Mouse (Mus musculus): ENCODE data around the gene Olfr1419. TPM values are rescaled to one million over a fixed set of nuclear protein-coding genes. Genes with fewer than 3 reads are reported as not detected.
"Not testable (repeated sequence)": the region's sequence is repeated elsewhere in the genome, so short reads cannot be mapped to it uniquely, and the experiment has no call there.

The Olfr1419 gene
- polyA plus RNA-seq (2017; shearing (Covaris generic)), result not detected

DNA sequence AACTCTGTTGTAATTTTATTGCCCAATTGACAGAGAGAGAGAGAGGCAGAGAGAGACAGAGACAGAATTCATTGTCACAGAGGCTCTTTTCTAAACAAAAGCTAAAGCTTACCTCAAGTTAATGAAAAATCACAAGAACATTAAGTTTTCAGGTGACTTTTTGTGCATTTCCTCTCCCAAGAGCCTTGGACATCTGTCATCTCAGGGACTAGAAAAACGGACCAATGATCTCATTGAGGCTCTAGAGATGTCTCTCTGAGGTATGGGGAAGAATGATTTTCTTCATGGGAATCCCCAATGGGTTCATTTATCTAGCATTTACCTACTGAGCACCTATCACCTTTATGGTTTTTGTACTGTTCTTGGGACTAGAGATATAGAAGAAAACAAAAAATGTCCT, at the start of gene Olfr1419:
Gene Olfr1419, minus strand, starts transcription at position 101 of the 400 bp plus-strand sequence.
- ATAC-seq, result no peak

DNA sequence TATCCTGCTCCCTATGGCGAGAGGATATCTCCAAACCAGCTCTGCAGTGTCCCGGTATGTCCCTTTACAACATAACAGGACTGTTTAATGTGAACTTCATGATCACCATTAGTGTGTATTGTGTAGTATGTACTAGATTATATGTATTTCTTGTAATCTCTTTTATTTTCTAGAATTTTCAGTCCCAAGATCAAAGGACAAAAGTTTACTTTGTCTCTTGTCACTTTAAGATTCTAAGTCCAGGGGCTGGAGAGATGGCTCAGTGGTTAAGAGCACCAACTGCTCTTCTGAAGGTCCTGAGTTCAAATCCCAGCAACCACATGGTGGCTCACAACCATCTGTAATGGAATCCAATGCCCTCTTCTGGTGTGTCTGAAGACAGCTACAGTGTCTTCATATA, 47.6 kb upstream of the Olfr1419 start:
- not testable (repeated sequence) for ATAC-seq

DNA sequence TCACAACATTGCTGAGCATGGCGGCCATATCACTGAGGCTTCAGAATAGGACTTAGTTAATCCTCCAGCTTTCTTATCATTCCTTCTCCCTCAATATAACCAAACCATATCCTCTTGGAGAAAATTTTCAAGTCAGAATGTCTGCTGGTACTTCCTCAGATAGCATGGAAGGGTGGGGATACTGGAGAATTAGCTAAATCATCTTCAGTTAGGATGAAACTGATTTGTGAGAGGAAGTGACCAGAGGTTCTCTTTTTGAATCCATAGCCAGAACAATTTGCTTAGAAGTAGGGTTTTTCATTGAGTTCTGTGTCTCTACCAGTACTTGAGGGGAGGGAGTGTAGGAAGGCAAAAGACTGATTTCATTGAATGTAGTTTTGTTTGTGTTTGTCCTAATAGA, 47.2 kb upstream of the Olfr1419 start:
- no peak for ATAC-seq

DNA sequence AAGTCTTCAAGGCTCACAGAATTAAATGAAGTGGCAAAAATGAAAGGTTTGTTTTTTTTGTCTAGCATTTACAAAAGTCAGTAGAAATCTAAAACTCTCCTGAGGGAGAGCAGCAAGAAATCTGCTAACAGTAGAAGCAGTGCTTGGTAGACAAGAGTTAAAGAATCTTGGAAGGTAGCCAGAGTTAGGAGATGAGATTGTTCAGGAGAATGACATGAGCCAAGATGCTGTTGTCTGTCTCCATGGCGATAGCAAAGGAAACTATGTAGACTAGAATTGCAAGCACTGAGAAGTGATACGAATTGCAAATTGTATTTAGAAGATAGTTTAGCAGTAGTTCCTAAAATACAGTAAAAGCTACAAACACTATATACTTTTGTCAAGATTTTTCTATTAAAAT, 40.9 kb upstream of the Olfr1419 start:
- ATAC-seq, result no peak

DNA sequence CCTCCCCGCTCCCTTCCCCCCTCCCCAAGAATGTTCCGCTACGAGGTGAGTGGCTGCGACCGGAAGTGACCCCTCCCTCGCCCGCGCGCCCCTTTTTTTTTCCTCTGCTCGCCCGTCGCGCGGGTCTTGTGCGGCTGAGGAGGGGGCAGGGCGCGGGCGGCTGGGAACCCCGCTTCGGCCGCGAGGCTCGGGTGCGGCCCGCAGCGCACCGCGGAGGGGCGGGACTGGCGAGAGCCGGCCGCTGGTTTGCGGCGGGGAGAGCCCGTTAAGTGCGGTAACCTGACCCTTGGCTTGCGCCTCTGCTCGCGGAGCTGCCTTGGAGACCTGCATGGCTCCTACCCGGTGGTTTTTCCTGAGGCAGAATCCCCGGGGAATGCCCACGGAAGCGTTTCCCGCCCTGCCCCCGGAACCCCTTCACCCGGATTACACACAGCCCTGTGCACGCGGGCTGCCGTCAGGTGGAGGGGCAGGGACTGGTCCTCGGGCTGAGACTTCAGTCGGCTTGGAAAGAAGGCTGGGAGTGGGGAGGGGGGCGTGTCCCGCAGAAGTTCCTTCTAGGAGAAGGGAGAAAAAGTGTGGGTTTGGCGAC, 37.7 kb upstream of the Olfr1419 start:
- ATAC-seq, result peak; percentile 47

DNA sequence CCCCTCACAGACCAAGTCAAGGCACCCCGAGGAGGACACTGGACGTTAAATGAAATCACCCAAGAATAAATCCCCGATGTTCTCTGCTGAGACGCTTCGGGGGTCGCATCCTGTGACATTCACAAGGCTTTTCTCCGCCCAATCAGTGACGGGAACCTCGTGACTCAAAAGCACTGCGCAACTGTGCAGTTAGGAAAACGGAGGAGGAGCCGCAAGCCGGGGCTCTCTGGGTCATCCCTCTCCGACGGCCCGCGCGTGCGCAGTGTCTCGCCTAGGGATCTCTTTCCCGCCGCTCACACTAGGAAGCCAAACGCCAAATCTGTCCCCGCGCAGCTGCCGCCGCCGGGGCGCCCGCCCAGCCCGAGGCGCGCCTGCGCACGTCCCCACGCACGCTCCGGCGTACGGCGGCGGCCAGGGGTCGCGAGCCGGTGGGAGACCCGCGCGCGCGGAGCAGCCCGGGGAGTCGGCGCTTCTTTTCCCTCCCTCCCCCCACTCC, 37.2 kb upstream of the Olfr1419 start, which contains the start of gene Patl1:
Gene Patl1, plus strand, starts transcription at position 363 of the 496 bp plus-strand sequence.
- ATAC-seq, result peak; percentile 92

DNA sequence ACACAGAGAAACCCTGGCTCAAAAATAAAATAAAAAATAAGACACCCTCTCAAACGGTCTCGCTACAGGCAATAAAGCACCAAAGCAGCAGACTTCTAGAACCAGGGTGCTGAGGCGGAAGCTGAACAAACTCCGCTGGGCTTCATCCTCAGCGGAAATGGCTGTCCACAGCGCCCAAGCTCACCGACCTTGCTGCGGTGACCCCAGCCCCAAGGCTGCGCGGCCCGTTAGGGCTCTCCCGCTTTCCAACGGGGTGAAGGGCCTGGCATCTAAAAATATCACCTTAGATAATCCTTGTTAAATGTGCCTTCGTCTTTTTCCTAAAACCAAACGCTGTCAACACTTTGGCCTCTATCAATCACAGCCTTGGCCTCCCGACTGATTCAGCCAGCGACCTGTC, 36.7 kb upstream of the Olfr1419 start:
- peak; percentile 13 for ATAC-seq

DNA sequence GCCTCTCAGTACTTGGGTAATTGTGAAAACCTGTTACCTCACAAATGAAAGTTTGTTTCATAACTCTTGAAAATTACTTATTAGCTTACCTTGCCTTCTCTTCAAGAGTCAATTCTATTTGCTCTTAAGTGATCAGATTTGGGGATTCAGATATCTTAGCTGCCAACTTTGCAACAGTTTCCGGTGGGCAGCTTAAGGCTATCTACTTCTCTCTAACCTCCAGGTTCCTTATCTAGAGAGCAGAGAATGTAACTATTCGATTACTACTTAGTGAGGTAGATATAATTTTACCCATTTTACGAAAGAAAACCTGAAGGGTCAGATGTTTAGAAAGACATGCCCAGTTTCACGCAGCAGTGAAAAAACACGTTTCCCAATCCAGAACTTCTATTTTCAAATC, 36.1 kb upstream of the Olfr1419 start:
- no peak for ATAC-seq

DNA sequence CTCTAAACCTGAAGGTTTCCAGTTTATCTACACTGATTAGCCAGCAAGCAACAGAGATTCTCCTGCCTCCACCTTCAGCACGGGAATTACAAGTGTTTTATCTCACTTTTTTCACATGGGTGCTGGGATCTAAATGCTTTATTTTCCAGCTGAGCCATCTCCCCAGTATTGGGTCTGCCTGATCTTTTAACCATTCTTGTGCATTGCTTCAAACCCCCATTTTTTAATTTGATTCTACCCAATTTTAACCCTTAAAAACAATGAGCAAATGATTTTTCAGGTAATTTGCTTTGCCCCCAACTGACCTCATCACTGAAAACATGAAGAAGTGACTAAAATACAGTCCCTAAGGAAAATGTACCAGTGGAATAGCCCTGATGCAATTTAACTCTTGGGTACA, 11.4 kb upstream of the Olfr1419 start, which contains the start of gene Olfr1420:
Gene Olfr1420, plus strand, starts transcription at position 301 of the 400 bp plus-strand sequence.
- no peak for ATAC-seq

DNA sequence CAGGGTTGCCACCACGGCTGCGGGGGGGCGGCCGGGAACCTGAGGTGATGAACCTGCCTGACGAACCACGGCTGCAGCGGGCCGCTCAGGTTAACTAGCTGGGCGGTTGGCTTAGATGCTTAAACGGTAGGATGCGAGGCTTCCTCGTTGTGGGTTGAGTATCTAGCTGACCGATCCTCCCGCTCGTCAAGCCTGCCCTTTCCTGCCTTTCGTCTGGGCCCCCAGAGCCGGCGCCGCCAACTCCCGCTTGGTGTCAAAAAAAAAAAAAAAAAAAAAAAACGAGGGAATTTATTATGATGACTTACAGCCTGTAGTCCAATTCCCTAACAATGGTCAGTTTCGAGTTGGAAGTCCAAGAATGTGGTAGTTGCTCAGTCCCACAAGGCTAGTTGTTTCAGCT, 3.5 kb upstream of the Olfr1419 start:
- ATAC-seq, result not testable (repeated sequence)

DNA sequence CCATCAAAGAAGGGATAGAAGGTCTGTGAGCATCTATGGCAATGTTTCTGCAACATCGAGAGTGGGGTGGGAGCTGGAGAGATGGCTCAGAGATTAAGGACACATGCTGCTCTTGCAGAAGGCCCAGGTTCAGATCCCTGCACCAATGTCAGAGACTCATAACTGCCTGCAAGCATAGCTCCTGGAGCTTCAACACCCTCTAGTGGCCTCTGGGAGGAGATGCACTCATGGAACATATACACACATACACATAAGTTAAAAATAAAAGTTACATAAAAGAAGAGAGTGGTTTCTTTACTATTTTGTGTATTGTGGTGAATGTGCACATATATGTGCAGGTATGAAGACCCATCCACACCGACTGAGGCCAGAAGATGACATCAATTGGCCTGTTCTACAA, 7.1 kb downstream of the Olfr1419 start:
- no peak for ATAC-seq

DNA sequence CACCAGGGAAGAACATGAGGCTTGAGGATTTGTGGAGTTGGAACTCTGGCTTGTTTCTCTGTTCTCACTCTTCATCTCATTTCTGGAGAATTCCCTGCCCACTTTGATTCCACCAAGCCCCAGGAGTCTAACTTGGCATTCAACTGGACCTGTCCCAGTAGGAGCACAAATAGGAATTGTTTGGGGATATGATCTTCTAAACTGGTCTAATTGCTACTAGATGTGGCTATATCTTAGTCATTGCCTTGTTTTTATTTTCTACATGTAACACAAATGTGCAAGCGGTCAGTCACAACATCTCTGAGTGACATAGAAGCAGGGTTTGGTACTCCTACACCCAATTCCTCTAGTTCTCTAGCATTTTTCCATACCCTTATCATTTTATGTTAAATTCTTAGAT, 13.9 kb downstream of the Olfr1419 start, which contains the start of gene Olfr1418:
Gene Olfr1418, minus strand, starts transcription at position 101 of the 400 bp plus-strand sequence.
- no peak for ATAC-seq

DNA sequence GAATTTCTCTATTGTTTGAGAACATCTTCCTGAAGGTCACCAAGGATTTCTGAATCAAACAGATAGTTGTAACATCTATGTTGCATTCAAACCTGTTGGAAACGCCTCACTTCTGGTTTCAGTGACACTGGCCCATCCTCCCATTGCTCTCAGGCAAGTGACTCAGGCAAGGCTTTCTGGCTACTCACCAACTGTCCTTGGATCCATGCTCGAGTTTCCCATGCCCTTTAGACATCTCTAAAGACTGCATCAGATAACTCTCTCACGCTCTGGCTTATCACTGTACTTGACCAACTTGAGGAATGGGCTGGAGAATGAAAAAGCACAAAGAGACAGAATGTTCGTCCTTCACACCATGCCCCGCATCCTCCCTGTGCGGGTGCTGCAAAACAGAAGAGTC, 18.4 kb downstream of the Olfr1419 start:
- no peak for ATAC-seq

DNA sequence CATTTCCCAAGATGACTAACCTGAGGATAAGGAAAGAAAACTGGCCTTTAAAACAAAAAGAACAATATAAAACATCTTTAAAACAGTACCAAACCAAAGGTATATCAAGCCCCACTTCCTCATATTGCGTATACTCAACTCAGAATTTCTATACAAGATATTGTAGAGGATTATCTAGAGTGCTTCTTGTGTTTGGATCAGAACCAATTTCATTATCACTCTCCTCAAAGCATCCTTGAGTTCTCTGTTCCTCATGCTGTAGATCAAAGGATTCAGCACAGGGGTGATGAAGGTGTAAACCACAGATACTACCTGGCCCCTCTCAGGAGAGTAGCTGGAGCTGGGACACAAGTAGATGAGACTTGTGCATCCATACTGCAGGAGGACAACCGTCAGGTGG, 20.1 kb downstream of the Olfr1419 start:
- ATAC-seq, result no peak

DNA sequence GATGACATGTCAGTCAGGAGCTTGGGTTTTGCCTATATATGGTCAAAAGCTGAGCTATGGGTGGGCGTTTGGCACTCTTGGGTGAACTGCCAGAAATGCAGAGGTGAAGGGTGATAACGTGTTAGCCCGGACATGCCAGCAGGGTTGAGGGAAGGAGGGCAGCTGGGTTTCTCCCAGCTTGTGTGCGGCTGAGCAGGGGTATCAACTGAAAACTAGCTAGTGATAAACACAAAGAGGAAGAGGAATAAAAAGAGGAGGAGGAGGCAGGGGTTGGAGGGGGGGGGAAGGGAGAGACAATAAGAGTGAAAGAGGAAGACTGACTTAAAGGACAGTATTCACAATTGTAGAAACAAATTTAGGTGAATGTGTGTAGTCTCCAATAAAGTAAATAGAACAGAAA, 22.3 kb downstream of the Olfr1419 start:
- no peak for ATAC-seq

DNA sequence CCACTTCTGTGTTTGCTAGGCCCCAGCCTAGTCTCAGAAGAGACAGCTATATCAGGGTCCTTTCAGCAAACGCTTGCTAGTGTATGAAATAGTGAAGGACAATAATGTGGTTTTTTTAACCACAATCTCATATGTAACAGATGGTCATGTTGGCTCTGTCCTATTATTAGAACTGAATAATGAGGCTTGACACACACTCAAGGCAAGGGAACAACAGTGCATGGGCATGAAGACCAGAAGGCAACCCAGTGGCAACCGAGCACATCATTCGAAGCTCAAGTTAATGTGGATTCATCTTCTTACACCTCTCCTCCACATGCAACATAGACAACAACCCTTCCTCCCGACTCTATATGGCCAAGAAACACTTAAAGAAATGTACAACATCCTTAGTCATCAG, 28.6 kb downstream of the Olfr1419 start:
- ATAC-seq, result no peak

DNA sequence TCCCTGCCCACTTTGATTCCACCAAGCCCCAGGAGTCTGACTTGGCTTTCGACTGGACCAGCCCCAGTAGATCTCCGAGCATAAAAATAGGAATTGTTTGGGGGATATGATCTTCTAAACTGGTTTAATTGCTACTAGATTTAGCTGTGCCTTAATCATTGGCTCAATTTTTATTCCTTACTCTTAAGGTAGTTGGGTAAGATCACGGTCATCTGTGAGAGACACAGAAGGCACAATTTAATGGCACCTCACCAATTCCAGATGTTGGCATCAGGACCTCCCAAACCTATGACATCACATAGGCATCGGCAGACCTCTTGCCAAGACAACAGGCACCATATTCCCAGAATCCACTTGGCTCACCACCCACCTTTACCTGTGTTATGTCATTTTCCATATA, 35.8 kb downstream of the Olfr1419 start, which contains the start of gene Olfr1417:
Gene Olfr1417, minus strand, starts transcription at position 101 of the 400 bp plus-strand sequence.
- ATAC-seq, result no peak

DNA sequence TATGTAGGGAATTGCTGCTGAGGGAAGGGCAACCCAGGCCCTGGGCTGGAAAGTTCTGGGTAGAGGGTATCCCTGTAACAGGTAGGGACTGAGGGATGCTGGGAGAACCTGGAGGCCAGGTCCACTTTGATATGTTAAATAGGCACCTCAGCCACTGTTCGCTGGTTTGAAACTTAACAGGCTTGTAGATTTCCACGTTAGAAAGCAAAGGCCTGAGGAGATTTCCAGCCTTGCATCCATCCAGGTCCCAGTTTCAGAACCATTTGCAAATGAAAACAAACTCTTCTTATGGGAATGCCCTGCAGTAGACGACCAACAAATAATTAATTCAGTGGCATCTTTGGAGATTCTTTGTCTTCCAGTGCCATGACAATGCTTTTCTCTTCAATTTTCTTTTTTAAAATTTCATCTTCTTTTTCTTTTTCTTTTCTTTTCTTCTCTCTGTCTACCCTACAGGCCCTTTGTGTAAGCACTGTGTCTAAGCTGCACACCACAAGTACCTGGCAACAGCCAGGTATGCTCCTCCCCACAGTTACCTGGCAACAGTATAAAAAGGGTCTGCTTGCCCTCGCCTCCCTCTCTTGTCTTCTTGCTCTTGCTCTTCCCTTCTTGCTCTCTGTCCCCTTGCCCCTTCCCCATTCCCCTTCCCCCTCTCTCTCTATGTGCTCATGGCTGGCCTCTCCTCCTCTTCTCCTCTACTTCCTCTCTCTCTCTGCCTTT, 51.4 kb downstream of the Olfr1419 start:
- no peak for ATAC-seq

DNA sequence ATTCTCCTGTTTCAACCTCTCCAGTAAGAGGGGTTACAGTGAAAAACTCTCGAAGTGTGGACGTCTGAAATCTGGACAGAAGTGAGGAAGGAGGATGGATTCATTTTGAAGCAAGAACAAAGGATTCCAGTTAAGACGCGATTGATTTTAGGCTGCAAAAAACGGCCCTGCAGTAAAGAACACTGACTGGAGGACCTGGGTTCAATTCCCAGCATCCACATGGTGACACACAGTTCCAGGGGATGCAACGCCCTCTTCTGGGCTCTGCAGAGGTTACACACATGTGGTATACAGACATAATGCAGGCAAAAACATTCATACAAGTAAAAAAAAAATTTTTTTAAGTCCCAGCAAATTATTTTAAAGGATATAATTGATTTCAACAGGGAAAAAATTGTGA, 54.7 kb downstream of the Olfr1419 start:
- ATAC-seq, result no peak

DNA sequence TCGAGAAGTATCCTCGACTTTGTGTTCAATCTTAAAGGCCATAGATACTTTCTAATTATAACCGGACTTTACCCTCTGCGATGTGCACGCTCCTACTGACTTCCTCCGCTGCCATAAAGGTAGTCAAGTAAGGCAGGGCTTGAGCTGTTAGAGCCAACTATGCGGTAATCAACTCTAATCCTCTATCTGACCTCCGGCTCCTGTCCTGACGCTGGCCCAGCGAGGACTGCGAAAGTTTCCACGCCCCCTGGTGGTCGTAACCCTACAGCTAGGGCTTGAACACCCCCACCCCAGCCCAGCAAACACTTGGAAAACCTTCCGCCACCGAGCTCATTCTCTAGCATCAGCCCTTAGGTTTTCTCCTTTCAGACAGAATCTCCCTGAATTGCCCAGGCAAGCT, 55.1 kb downstream of the Olfr1419 start:
- ATAC-seq, result no peak

DNA sequence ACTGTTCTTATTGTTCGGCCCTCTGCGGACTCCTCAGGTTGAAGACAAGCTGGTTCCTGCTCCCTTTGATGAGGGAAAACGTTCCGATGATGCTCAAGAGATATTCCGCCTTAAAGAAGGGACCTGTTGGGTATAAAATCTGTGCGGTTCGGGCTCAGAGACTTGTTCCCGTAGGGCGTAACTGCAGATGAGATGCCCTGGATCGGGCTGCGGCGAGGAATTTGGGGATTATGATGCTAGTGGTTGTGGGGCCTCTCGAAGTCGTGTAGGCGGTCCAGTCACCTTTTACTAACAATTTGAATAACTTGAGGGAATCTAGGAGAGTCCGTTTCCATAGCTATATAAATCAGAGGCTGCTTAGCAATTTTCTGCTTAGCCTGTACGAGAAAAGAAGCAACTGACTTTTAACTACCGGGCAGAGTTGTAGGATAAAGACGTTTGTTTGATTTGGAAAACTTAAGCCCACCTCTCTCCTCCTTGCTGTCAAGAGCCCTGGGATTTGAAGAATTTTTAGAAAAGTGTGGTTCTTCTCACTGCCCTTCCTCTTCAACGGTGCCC, 55.7 kb downstream of the Olfr1419 start, which contains the start of gene Stx3:
Gene Stx3, minus strand, starts transcription at position 261 of the 558 bp plus-strand sequence.
- no peak for ATAC-seq

Data from activated CD4-positive, CD25-positive, alpha-beta regulatory T cell, adult 4 months (primary cell).